Mouse (Mus musculus): ENCODE data around the gene Myoc.
"Not testable (repeated sequence)": the region's sequence is repeated elsewhere in the genome, so short reads cannot be mapped to it uniquely, and the experiment has no call there.

Gene Myoc

DNA sequence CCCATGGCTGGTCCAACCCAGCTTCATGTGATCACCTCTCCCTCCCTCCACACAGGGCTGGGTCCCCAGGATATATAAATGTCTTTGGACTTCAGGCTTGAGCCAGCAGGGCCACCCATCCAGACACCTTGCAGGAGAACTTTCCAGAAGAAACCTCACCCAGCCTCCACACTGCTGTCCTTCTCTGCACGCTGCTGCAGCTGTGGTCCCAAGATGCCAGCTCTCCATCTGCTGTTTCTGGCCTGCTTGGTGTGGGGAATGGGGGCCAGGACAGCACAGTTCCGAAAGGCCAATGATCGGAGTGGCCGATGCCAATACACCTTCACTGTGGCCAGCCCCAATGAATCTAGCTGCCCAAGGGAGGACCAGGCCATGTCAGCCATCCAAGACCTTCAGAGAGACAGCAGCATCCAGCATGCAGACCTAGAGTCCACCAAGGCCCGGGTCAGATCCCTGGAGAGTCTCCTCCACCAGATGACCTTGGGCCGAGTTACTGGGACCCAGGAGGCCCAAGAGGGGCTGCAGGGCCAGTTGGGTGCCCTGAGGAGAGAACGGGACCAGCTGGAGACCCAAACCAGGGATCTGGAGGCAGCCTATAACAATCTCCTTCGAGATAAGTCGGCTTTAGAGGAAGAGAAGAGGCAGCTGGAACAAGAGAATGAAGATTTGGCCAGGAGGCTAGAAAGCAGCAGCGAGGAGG lies at the start of gene Myoc:
Myoc (plus strand) TSS at position 105 of the 700 bp plus-strand sequence.
- DNase-seq (ENCODE audit: low read depth, low spot score): no peak

DNA sequence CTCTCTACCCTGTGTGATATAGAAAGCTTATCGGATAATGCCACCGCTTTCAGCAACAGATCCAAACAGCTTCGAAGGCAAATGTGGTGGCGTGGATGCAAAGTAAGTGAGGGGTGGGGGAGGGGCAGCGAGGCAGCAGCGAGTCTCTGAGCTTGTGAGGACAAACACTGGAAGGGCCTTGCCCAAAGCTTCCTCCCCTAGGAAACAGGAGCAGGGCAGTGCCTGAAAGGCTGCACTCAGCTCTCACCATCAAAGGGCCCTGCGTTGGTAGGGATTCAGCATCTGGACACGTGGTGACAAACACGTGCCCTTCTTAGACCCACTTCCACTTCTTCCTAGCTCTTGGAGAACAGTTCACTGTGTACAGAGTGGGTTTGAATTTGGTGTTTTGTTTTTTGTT lies 49.5 kb upstream of the Myoc start:
- DNase-seq (ENCODE audit: low read depth, low spot score): peak; percentile 35

DNA sequence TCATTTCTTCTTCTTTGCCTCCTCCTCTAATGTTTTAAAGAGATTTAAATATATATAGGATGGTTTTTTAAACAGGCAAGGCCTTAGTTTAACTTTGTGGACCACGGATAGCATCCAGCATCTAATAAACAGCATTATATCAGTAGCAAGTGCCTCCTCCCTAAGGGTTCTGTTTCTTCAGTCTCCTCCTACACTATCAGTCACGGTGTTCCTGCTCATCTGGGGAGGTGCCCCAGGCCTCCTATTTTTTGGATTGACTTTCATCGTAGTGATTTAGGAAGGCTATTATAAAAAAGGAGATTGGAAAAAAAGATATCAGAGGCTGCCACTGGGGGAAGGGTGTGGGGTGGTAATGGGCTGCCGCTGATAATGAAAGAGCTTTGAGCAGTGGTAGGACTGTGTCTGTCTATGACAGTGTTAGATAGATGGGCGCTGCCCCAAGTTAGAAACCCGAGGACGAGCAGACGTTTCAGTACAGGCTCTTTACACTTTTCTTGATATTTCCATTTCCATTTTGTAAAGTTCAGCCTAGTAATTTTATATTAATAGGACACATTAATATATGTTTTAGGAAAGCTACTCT lies 48.4 kb upstream of the Myoc start:
- DNase-seq (ENCODE audit: low read depth, low spot score): no peak

DNA sequence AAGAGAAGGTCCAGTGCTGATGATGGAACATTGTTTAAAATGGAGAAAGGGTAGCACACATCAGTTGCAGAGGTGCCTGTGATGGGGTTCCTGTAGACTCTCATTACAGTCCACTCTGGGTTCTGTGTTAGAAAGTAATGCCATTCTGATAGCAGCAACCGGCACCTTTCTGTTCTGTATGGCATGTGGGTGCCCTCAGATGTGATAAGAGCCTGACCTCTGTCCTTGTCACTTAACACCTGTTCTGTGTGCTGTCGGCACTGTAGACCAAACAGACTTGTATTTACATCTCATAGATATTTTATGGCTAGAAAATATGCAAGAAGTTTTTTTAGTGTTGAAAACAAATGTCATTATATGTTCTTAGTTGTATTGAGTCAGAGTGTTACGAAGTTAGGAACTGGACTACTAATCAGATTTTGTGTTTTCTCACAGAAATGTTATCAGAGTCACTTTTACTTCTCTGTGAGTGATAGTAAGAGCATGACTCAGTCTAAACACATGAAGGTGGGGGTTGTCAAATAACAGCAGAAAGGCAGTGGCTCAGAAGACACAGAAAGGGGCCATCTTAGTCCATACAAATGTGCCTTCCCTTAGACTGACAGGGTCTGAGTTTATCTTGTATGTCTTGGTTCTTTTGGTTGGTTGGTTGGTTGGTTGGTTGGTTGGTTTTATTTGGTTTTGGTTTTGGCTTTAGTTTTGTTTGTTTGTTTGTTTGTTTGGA lies 41.4 kb upstream of the Myoc start:
- DNase-seq (ENCODE audit: low read depth, low spot score): no peak

DNA sequence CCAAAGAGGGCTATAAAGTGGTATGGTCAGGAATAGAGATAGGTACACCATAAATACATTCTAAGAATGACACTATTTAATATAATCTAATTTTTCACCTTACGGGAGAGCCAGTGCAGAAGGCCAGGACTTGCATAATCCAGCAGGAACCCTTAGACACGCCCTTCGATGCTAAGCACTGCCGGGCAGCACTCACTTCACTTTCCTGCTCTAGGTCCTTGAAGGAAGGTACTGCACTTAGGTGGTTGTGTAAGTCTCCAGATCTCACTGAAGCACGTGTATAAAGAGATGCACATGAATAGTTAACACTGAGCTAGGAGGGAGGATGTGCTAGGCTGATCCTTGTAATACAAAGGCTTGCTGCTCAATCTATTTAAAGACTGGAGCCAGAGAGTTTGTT lies 39.3 kb upstream of the Myoc start:
- no peak for DNase-seq (ENCODE audit: low read depth, low spot score)

DNA sequence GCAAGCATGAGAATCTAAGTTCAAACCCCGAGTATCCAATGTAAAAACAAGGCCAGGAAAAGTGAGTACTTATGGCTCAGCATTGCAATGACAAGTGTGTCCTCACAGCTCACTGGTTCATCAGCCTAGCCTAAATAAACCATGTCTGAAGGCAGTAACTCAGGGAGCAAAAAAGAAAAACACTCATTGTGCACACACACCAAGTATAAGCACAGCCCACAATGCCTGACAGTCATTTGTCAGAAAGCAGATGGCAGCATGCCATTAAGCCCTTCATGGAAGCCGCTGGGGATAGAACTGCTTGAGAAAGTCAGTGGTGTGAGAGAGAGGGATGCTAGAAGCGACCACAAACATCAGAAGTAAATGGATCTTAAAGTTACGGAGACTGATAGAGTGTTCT lies 37.7 kb upstream of the Myoc start:
- DNase-seq (ENCODE audit: low read depth, low spot score): no peak

DNA sequence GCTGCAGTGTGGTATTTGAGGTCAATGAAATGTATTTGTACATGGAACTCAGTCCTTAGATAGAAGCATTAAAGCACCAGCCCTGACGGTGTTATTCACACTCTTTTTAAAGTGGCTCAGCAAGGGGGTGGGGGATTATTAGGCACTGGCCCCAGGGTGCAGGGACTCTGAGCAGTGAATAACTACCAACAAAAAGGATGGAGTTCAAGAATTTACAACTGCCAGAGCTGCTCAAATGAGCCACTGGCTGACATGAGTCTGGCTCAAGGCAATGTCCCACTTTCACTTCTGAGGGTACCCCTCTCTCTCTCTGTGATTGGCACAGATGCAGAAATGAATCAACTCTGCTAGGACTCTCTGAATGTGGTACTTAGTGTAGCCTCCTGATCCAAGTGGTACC lies 30.8 kb upstream of the Myoc start:
- no peak for DNase-seq (ENCODE audit: low read depth, low spot score)

DNA sequence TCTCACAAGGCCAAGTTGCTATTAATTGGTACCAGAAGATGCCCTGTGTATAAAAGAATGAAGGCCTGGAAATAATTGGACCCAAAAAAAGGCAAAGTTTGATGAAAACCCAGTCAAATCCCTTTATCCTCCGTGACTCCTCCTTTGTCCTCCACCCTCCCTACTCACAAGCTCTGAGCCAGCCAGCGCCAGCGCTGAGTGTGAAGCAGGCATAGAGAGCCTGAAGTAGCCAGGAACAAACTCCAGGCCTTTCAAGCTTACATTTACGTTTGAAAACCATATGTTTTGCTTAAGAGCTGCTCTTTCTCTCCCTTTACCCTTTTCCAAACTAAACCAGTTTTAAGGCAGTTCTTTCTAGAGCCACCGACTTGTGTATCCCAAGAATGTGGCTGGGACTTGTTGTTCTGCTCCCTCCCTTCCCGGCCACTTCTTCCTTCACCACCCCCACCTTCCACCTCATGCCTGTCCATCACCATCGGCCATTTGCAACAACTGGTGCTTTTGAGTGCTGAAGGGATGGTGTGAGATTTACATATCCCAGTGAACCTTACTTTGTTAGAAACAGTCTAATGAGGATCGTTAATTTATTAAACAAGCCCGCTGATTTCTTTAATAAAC lies 29.2 kb upstream of the Myoc start:
- no peak for DNase-seq (ENCODE audit: low read depth, low spot score)

DNA sequence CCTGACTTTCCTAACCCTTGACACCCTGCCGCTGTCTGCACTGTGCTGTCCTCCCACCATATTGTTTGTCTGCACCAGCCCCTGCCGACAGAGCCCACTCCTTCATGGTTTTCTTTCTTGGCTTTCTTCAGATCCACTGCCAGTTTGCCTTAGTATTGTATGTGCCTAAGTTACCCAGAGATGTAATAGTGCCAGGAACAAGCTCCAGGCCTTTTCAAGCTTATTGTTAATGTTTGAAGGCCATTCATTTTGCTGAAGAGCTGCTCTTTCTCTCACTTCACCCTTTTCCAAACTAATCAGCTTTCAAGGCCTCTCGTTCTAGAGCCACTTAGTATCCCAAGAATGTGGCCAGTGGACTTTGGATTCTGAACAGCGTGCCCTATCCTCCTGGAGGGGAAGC lies 27.8 kb upstream of the Myoc start:
- DNase-seq (ENCODE audit: low read depth, low spot score): no peak

DNA sequence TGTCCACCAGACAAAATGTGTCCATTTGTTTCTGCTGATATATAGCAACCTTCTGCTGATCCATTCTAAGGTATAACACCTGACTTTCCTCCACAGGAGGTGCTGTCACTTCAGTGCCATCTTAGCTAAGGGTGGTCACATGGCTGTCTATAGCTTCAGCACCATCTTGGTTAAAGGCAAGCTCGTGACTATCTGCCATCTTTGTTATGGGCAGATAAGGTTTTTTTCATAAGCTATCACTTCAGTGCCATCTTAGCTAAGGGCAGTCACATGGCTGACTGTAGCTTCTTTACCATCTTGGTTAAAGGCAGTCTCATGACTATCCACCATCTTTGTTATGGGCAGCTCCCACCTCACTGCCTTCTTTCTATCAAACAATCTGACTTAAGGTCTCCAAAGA lies 23.4 kb upstream of the Myoc start:
- DNase-seq (ENCODE audit: low read depth, low spot score): no peak

DNA sequence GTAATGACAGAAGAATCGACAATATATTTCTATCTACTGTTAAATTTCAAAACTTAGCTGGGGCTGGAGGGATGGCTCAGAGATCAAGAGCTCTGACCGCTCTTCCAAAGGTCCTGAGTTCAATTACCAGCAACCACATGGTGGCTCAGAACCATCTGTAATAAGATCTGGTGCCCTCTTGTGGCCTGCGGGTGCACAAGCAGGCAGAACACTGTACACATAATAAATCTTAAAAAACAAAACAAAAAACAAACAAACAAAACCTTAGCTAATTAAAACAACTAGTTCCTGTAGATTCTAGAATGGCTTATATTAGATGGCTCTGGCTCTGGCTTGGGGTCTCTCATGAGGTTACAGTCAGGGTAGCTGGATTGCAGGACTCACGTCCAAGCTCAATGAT lies 18.5 kb upstream of the Myoc start:
- DNase-seq (ENCODE audit: low read depth, low spot score): no peak

DNA sequence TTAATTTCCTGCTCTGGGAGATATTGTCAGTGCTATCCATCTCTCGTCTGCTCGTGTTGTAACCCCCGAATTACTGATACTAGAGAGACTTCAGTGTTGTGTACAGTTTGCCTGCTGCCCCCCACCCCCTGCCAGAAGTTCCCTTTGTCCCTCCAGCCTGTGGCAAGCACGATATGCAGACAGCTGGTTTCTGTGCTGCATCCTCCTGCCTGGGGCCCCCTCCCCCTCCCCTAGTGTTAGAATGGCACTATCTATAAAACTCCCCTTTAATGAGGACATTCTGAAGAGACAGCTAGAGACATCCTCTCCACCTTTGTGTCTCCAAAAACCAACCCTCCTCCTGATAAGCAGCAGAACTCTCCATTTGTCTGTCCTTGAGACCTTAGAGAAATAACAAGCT lies 15.1 kb upstream of the Myoc start:
- DNase-seq (ENCODE audit: low read depth, low spot score): no peak

DNA sequence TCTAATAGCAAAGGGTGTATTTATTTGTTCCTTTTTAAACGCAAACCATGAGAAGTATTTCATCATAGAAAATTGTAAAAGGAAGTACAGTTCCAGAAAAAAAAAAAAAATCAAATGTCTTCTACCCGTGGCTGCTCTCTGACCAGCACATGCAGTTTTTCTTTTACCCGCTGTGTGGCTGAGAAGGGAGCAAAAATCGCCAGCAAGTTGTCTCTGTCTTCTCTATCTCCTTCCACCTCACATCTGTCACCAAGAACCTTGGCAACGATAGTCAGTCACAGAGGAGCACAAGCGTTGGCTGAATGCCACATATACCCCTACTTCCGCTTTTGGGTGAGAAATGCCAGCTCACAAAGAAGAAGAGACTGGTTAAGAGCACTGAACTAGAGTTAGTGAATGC lies 13.7 kb upstream of the Myoc start:
- no peak for DNase-seq (ENCODE audit: low read depth, low spot score)

DNA sequence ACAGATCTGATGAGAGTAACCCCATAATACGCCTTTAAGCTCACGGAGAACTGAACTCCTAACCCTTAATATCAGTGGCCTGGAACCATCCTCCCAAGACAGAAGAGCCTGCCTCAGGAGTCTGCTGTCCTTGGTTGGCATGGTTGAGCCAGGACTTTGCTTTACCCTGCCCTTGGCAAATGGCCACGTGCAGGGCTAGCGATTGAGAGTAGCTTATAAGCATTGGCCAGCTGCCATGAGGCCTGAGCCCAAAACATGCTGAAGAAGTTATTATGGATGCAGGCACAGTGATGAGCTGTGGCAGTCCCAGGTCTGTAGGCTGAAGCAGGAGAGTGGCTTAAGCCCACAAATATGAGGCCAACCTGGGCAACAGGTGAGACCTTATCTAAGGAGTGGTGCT lies 11.1 kb upstream of the Myoc start:
- not testable (repeated sequence) for DNase-seq (ENCODE audit: low read depth, low spot score)

DNA sequence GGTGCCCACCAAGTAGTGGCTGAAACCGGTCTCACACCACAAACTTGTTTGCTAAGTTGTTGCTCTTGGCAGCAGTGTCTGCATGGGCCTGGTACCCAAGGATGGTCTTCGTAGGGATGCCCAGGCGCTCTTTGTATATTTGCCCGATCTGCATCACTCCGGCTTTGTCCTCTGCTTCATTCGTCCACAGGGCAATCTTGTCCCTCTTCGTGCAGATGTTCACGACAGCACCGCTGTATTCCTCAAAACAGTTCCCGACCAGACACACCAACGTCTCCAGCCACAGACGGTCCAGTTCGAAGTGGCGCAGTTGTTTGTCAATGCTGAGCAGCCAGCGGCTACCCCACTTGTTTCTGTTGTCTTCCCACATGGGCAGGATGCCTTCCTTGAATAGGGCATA lies 10.6 kb upstream of the Myoc start:
- DNase-seq (ENCODE audit: low read depth, low spot score): not testable (repeated sequence)

DNA sequence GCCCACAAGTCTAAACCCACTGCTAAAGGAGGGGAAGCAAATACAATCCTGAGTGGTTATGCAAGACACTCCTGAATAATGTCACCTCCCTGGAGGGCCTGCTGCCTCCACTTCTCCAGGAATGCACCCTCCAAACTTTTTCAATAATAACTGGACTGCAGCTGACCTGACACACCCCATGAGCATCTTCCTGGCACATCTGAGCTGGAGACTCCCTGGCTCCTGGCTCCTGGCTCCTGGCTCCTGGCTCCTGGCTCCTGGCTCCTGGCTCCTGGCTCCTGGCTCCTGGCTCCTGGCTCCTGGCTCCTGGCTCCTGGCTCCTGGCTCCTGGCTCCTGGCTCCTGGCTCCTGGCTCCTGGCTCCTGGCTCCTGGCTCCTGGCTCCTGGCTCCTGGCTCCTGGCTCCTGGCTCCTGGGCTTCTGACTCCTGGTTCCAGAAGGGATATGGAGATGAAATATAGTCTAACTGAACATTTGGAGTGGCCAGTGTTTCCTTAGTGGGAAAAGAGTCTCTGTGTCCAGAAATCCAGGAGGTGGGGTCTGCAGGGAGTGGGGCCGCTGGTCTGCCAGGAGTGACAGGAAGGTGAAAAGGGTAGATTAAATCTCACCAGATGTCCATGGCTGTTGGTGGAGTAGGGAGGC lies 3.5 kb upstream of the Myoc start:
- DNase-seq (ENCODE audit: low read depth, low spot score): not testable (repeated sequence)

DNA sequence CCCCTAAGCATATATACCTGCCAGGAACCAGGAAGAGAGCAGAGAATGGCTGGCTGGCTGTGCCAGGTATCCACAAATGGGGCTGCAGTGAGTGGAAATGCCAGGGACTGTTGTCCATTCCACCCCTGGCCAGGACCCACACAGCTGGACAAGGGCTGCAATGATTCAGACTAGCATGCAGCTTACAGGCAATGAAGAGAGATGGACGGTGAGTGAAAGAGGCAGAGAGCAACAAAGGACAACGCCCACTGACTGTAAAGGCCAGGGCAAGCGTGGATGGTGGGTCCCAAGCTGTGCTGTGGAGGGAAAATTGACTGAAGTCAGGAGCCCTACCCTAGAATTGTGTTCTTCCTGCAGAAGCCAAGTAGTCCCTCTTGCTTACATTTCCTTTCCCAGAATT lies 2.4 kb upstream of the Myoc start:
- DNase-seq (ENCODE audit: low read depth, low spot score): no peak

DNA sequence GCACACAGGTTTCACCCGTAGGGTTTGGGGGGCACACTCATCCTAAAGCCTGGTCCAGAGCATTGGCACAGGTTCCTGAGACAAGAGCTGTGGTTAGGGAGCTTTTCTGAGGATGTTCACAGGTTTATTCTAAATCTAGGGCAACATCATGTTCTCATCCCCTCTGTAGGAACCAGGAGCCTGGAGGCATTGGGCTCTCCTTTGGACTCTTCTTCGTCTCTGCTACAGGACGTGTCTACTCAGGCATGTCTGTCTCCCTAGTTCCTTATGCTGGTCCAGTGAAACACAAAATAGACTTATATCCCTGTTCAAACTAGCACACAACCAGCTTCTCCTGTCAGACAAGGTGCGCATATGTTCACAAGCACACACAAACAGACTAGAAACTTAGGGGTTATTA lies 420 bp upstream of the Myoc start:
- no peak for DNase-seq (ENCODE audit: low read depth, low spot score)

DNA sequence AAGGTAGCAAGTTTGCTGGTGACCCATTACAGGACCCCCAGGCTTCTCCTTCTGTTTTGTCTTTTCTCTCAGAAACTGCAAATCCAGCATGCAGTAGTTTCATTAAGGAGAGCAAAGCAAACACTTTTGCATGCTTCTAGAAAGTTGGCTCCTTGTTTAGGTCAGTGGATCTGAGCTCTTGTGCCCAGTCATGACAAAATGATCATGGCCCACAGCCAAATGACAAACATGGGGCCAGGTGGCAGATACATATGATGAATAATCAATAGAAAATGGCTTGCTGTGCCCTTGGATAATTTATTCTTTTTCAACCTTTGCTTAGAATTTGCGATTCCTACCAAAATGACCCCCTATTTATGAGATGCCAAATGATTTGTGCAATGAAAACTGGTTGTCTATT lies 906 bp downstream of the Myoc start:
- no peak for DNase-seq (ENCODE audit: low read depth, low spot score)

DNA sequence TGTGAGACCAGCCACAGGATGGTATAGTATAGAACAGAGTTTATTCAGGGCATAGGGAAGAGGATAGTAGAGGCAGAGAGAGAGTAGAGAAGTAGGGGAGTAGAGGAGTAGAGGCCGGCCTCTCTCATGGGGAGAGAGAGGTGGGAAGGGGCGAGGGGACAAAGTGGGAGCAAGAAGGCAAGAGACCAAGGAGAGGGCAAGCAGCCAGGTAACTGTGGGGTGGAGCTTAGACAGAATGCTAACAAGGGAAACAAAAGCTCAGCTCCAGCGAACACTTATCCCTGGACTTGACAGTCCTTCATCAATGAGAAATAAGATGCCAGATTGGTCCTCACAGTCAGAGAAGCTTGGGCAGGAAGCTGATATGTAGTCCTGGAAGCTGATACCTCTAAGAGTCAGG lies 3.6 kb downstream of the Myoc start:
- no peak for DNase-seq (ENCODE audit: low read depth, low spot score)

DNA sequence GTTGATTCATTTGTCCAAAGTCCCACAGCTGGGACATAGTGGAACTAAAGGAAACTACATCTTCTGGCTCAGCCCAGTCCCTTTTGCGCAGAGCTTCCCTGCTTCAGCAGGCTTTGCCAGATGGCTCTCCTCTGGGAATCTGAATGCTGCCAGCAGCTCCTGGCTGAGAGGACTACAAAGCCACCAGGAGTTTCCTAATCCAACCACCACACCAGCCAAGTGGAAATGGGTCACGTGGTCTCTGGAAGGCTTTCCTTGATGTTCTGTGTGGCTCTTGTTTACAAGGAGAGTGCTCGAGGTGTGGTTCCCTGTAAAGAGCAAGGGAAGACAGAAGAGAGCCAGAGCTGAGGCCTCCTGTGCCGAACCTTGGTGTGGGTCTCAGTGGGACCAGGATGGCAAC lies 4.8 kb downstream of the Myoc start:
- no peak for DNase-seq (ENCODE audit: low read depth, low spot score)

DNA sequence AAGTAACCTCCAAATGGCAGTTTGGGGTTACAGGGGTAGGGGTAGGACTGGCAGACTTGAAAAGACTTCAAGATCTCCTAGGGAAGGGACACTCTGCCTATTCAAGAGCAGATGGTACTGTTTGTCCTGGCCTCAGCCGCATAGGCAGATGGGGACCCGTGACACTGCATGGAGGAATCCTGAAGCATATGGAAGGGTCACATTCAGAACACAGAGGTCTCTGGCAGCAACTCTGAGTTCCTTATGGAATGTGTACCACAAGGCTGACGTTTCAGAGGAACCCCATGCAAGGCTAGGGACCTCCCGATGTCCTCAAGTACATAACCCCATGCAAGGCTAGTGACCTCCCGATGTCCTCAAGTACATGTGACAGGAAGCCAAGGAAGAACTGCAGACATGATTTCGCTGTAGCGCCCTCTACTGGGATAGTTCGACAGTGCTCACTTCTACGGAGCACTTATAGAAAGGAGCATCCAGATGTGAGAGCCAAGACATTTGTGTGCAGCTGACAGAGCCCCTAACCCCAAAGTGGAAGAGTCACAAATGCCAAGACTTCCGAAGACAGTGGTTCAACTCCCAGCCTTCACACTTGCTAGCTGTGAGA lies 7.2 kb downstream of the Myoc start:
- DNase-seq (ENCODE audit: low read depth, low spot score): no peak

Data from embryo, embryonic 11.5 days (tissue).